In the genomic region with DNA sequence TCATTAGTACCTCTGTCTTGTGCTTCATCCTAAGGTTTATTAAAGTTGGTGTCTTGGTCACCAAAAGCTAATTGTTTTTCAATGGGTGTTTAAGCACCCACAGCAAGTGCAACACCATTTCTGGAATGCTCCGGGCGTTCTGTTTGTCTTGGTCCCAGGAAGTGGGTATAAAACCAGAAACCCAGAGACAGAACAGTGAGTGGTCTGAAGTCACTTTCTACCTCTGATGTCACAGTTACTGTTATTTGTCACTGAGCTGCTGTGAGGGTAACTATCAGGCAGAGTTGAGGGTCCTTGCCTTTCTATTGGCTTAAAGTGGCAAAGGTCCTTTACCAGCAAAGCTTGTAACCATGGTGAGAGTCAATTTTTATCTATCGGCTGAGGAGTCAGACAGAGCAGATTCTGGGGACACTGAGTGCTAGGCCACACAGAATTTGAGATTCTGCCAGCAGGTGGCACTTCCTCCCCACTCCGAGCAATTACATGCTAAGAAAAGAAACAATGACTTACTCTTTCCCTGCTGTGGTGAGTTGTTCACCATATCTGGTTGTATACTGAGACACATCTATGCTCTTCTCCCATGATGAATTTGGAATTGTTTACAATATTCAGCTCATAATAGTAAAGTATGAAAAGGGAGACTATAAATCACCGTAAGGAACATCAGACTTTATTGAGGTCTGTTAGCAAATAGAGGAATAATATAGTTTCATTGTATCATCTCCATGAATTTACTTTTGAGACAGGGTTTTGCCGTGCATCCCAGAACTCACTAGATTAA, we compare ENCODE assay signal across 8 mouse cellular contexts. TPM values are rescaled to one million over a fixed set of nuclear protein-coding genes. Genes with fewer than 3 reads are reported as not detected.
DNase-seq lines count a peak whose midpoint lies in the region; ATAC-seq lines count a peak whose summit lies in the region.

No protein-coding gene starts in this region.

- peak; percentile 64 for ATAC-seq in midbrain, embryonic 12.5 days (ENCODE audit: low FRiP score, low read depth)

- H3K9me3 ChIP-seq in midbrain, embryonic 12.5 days: no peaks in the 10 kb centered on the region

- peaks cover 18% of the 10 kb centered on the region for H3K4me1 ChIP-seq in midbrain, embryonic 12.5 days

- intact Hi-C loops in left cerebral cortex, postnatal 36 days (cut with DNase I): loop anchor here (5.0 kb wide), 2 partner anchors 47 to 412 kb away; no protein-coding TSS in a partner anchor

- H3K27me3 ChIP-seq in midbrain, embryonic 12.5 days: peaks cover 44% of the 10 kb centered on the region

- H3K36me3 ChIP-seq in midbrain, embryonic 12.5 days: no peaks in the 10 kb centered on the region

- WGBS in midbrain, embryonic 12.5 days: 45% methylated on average over 6 of the region's 6 CpGs

- no peak overlapping the region for H3K4me3 ChIP-seq in midbrain, embryonic 12.5 days

- no peak overlapping the region for H3K9ac ChIP-seq in midbrain, embryonic 12.5 days (replicated peaks)

- peak overlapping the region; percentile 97; the same call in 1 of the 2 replicates for H3K4me2 ChIP-seq in midbrain, embryonic 12.5 days (replicated peaks)

- peak; percentile 23 to 26 for DNase-seq in left cerebral cortex, adult 18-20 months (ENCODE audit: low spot score in 2 of 2)
- no peak for DNase-seq in left cerebral cortex, adult 8-10 months (ENCODE audit: low spot score in 2 of 2)
- DNase-seq in cerebellum, adult 11-12 months: peak; percentile 36
- peak; percentile 61 for DNase-seq in forelimb bud, embryonic 11.5 days (ENCODE audit: low read depth, low spot score)
- peak; percentile 17 to 21 for DNase-seq in left cerebral cortex, postnatal 36 days (ENCODE audit: low spot score in 2 of 2)
- DNase-seq in thymus, postnatal 0 days (ENCODE audit: low spot score): peak; percentile 40
- DNase-seq in urinary bladder, postnatal 14 days (ENCODE audit: low spot score): no peak

- no peak overlapping the region for H3K27ac ChIP-seq in midbrain, embryonic 12.5 days (replicated peaks)

RNA-seq across cellular contexts. Expression of gene D930020B18Rik, which starts 1.0 kb away (rescaled TPM):
- total RNA-seq in left cerebral cortex, adult 18-20 months (2021): under 1 TPM; 0.23 to 0.60 TPM
- under 1 TPM; 0.14 to 0.72 (median 0.53) TPM for total RNA-seq in left cerebral cortex, adult 8-10 months (2022)
- total RNA-seq in left cerebral cortex, postnatal 36 days (2021): under 1 TPM; 0.27 to 0.47 TPM
- polyA plus RNA-seq in midbrain, embryonic 12.5 days (2016; fragmentation: Nextera tagmentation; extraction: Ambion mirVana): 0.12 TPM in 1 of 2 replicates, not detected in the other
- 0.06 and 0.10 TPM in 2 replicates for polyA plus RNA-seq in thymus, postnatal 0 days (2015; fragmentation: Nextera tagmentation; extraction: Ambion mirVana)

RNA-seq across cellular contexts. Expression of gene Xpot, which starts 14.2 kb away (rescaled TPM):
- total RNA-seq in left cerebral cortex, adult 18-20 months (2021): 10 to 100 TPM; 71.8 to 74.6 TPM
- 10 to 100 TPM; 63.0 to 73.9 (median 65.8) TPM for total RNA-seq in left cerebral cortex, adult 8-10 months (2022)
- 10 to 100 TPM; 69.8 to 70.9 TPM for total RNA-seq in left cerebral cortex, postnatal 36 days (2021)
- 48.6 and 52.3 TPM in 2 replicates for polyA plus RNA-seq in midbrain, embryonic 12.5 days (2016; fragmentation: Nextera tagmentation; extraction: Ambion mirVana)
- 32.9 and 35.1 TPM in 2 replicates for polyA plus RNA-seq in thymus, postnatal 0 days (2015; fragmentation: Nextera tagmentation; extraction: Ambion mirVana)

RNA-seq across cellular contexts. Expression of gene Tbk1, which starts 53.8 kb away (rescaled TPM):
- total RNA-seq in left cerebral cortex, adult 18-20 months (2021): 10 to 100 TPM; 49.1 to 50.3 TPM
- total RNA-seq in left cerebral cortex, adult 8-10 months (2022): 10 to 100 TPM; 44.4 to 55.7 (median 48.4) TPM
- total RNA-seq in left cerebral cortex, postnatal 36 days (2021): 10 to 100 TPM; 43.9 to 48.7 TPM
- polyA plus RNA-seq in midbrain, embryonic 12.5 days (2016; fragmentation: Nextera tagmentation; extraction: Ambion mirVana): 37.4 and 38.6 TPM in 2 replicates
- 33.8 and 36.2 TPM in 2 replicates for polyA plus RNA-seq in thymus, postnatal 0 days (2015; fragmentation: Nextera tagmentation; extraction: Ambion mirVana)

Comparison
In these comparisons a context has a peak if more than half of its experiments do, and no peak if none do; other contexts are left out.
1. DNase-seq: peak in left cerebral cortex, adult 18-20 months (2 of 2), cerebellum, adult 11-12 months (single experiment), forelimb bud, embryonic 11.5 days (single experiment), left cerebral cortex, postnatal 36 days (2 of 2) and thymus, postnatal 0 days (single experiment); none in left cerebral cortex, adult 8-10 months (0 of 2) and urinary bladder, postnatal 14 days (single experiment).